ENCODE assay signal across 8 mouse cellular contexts in genomic region chr19:28834798-28835499, GRCm38 (mm10). TPM values are rescaled to one million over a fixed set of nuclear protein-coding genes. Genes with fewer than 3 reads are reported as not detected.
DNase-seq lines count a peak whose midpoint lies in the region; ATAC-seq and TF ChIP-seq lines count a peak whose summit lies in the region.

Slc1a1 (plus strand) TSS chr19:28835049.

- H3K27me3 ChIP-seq in hindbrain, embryonic 13.5 days = peaks cover 25% of the 10 kb centered on the region
- peaks cover 23% of the 10 kb centered on the region for H3K27me3 ChIP-seq in lung, embryonic 14.5 days (ENCODE audit: insufficient read depth, low read length)

- WGBS in hindbrain, embryonic 13.5 days = under 1% methylated on average over 52 of the region's 68 CpGs
- WGBS in lung, embryonic 14.5 days = under 1% methylated on average over 68 of the region's 68 CpGs

- H3K4me2 ChIP-seq in hindbrain, embryonic 13.5 days = peak within 1 kb of the TSS; percentile 82
- peak within 1 kb of the TSS; percentile 98 for H3K4me2 ChIP-seq in lung, embryonic 14.5 days

- peaks cover 19% of the 10 kb centered on the region for H3K4me1 ChIP-seq in hindbrain, embryonic 13.5 days (replicated peaks)
- H3K4me1 ChIP-seq in lung, embryonic 14.5 days (ENCODE audit: insufficient read depth) = 0 out of 2 replicates have a peak, but pooled peaks cover 5% of the 10 kb centered on the region

- 0 out of 2 replicates have a peak, but pooled peaks cover 8% of the 10 kb centered on the region for H3K9me3 ChIP-seq in hindbrain, embryonic 13.5 days
- no peaks in the 10 kb centered on the region for H3K9me3 ChIP-seq in lung, embryonic 14.5 days (ENCODE audit: low read depth, low read length)

- H3K9ac ChIP-seq in hindbrain, embryonic 13.5 days = peak within 1 kb of the TSS; percentile 79
- H3K9ac ChIP-seq in lung, embryonic 14.5 days = peak within 1 kb of the TSS; percentile 50

- peak; percentile 97 for ATAC-seq in frontal cortex, adult (ENCODE audit: low TSS enrichment)
- peak; percentile 91 for ATAC-seq in hindbrain, embryonic 13.5 days (ENCODE audit: low FRiP score)
- ATAC-seq in lung, embryonic 14.5 days (ENCODE audit: insufficient read depth) = peak; percentile 60
- ATAC-seq in inflammation-experienced regulatory T-cells, adult 6 months = no peak

- no peak for TF ChIP-seq CTCF in lung, embryonic 14.5 days (IDR thresholded peaks at IDR 0.05; ENCODE audit: low read depth)

- peak; percentile 76 for DNase-seq in R1 (ENCODE audit: low read depth, low spot score)
- DNase-seq in cerebellum, adult 8-10 months = peak; percentile 78
- peak; percentile 76 to 86 for DNase-seq in layer of hippocampus, postnatal 10 days (ENCODE audit: low spot score in 2 of 2)
- DNase-seq in lung, embryonic 14.5 days = peak; percentile 72
- DNase-seq in retina, adult 2 months (ENCODE audit: low read depth, low spot score) = peak; percentile 38

- H3K4me3 ChIP-seq in hindbrain, embryonic 13.5 days = peak within 1 kb of the TSS; percentile 66
- peak within 1 kb of the TSS; percentile 53 for H3K4me3 ChIP-seq in lung, embryonic 14.5 days (ENCODE audit: low read depth, low read length)

- peak within 1 kb of the TSS; percentile 83 for H3K27ac ChIP-seq in hindbrain, embryonic 13.5 days
- H3K27ac ChIP-seq in lung, embryonic 14.5 days (ENCODE audit: low read depth) = no peak within 1 kb of the TSS

- H3K36me3 ChIP-seq in hindbrain, embryonic 13.5 days = no peaks in the 10 kb centered on the region
- no peaks in the 10 kb centered on the region for H3K36me3 ChIP-seq in lung, embryonic 14.5 days (ENCODE audit: insufficient read depth)

RNA-seq across cellular contexts. Expression of gene Slc1a1, which starts in this region (rescaled TPM):
- 22.1 and 23.0 TPM in 2 replicates for polyA plus RNA-seq in hindbrain, embryonic 13.5 days (2015; fragmentation: Nextera tagmentation; extraction: Ambion mirVana)
- 100 to 1,000 TPM; 103 to 104 TPM for total RNA-seq in layer of hippocampus, postnatal 10 days (2021)
- 3.5 and 3.8 TPM in 2 replicates for polyA plus RNA-seq in lung, embryonic 14.5 days (2014; fragmentation: Nextera tagmentation; extraction: Ambion mirVana)
- not detected for polyA plus RNA-seq in inflammation-experienced regulatory T-cells, adult 6 months (2017; shearing (Covaris generic))
